Mouse (Mus musculus) cerebellum, adult 11 months (tissue): ENCODE results near the gene Hes3.

Experiments used
- DNase-seq: peaks from one replicate; pipeline ENCODE4 v3.0.0; 2022

Gene Hes3

DNA sequence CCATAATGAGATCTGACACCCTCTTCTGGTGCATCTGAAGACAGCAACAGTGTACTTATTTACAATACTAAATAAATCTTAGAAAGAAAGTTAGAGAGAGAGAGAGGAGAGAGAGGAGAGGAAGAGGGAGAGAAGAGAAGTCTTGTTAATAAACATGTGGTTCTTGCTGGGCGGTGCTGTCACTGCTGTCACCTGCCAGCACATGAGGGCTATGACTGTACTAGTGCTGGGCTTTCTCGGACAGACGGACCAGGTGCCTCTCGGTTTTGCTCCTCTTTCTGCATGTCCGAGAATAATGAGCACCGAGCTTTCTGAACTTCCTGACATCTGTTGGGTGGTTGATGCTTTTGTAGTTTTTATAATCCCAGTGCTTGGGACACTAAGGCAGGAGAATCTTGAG lies 40.8 kb downstream of the Hes3 start:
- no peak for DNase-seq

DNA sequence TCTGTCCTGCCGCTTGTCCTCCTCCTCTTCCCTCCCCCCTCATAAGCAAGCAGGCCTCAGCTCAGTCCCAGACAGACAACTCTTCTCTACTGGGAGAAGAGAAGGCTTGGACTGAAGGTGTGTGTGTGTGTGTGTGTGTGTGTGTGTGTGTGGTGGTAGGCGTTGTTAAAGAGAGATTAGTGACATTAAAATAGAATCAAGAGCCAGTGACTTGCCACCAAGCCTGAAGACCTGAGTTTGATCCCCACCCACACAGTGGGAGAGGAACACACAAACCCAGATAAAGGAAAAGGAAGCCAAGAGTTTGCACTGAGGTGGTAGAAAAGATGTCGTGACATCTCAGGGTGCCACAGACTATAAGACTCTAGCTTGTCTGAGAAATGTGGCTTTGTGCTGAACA lies 44.3 kb downstream of the Hes3 start:
- DNase-seq: no peak

DNA sequence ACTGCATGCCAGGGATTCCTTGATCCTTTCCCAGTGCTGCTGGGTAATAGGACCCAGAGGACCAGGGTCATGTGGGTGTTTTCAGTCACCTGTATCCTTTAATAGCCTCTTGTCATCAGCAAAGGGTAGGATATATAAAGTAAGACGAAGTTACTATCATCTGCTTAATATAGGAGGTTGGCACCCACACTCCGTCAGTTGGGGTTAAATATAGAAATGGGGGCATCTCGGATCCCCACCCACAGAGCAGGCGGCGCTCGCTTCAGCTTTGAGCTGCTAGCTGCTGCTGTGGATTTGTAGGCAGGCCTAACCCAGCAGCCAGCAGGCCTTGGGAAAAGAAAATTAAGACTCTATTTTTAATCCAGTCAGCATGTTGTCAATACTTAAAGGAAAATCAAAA lies 45.5 kb downstream of the Hes3 start:
- no peak for DNase-seq

- no peak for DNase-seq
Measured at GRCm38 (mm10) chr4:152244545-152245522, 46.6 kb downstream of the Hes3 start.

GRCm38 (mm10) chr4:152243969-152244368 lies 47.5 kb downstream of the Hes3 start:
- peak; percentile 59 for DNase-seq

DNA sequence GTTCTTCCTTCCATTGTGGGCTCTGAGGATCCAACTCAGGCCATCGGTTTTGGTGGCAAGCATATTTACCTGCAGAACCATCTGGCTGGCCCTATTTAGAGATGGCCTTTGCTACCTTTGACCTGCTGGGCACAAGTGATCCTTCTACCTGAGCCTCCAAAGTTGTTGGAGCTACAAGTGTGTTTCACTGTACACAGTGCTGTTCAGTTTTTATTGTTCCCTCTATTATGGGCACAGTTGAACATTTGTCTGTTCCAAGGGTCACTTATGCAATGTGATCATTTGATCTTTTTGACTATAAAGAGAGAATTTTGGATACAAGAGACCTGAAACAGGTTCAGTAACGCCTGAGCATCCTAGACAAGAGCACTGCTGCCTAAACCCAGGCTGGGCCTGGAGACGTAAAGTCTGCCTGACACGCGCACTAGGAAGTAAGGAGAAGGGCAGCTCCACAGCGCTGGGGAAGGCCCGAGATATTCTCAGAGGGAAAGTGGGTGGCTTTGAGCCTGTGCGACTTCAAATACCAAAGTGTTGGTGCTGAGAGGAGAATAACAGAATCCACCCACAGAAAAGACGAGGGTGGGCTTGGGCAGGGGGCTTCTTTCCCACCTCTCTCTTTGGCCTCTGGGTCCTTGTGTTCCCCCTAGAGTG lies 48.1 kb downstream of the Hes3 start:
- no peak for DNase-seq

GRCm38 (mm10) chr4:152239974-152240373 lies 51.5 kb downstream of the Hes3 start:
- no peak for DNase-seq
